Mouse (Mus musculus): Measurements from ENCODE around the gene Umad1. TPM values are rescaled to one million over a fixed set of nuclear protein-coding genes. Genes with fewer than 3 reads are reported as not detected.
A peak's percentile ranks its signal among the peaks of the same experiment; 100 is the strongest.

The Umad1 gene
- polyA plus RNA-seq, 1 experiment from 2014 or later: 19.7 TPM

- H3K36me3 ChIP-seq (replicated peaks; ENCODE audit: control insufficient read depth, insufficient read depth, low read depth, low read length): no peaks in the 10 kb centered on the region
- H3K9ac ChIP-seq (replicated peaks; ENCODE audit: low read length): no peak overlapping the region
- no peak overlapping the region for H3K4me3 ChIP-seq (ENCODE audit: low read depth, low read length)
- H3K27ac ChIP-seq (replicated peaks; ENCODE audit: low read depth, low read length): no peak overlapping the region
- DNase-seq (ENCODE audit: low spot score): no peak
- H3K4me2 ChIP-seq (ENCODE audit: low read depth, low read length): no peak overlapping the region
- H3K4me1 ChIP-seq (ENCODE audit: control insufficient read depth, insufficient read depth, low read length): no peaks in the 10 kb centered on the region
- H3K27me3 ChIP-seq (ENCODE audit: control insufficient read depth, insufficient read depth, low read length): no peaks in the 10 kb centered on the region
- H3K9me3 ChIP-seq (replicated peaks; ENCODE audit: control insufficient read depth, low read length): no peaks in the 10 kb centered on the region
- 91% methylated on average over 5 of the region's 5 CpGs for WGBS
- ATAC-seq (replicated peaks; ENCODE audit: insufficient number of reproducible peaks, low FRiP score, low TSS enrichment, low read depth): no peak
These were observed 156.7 kb downstream of the Umad1 start for GRCm38 (mm10) chr6:8415823-8416222.

GRCm38 (mm10) chr6:8416802-8417569 lies 157.9 kb downstream of the Umad1 start:
- no peak for ATAC-seq (replicated peaks; ENCODE audit: insufficient number of reproducible peaks, low FRiP score, low TSS enrichment, low read depth)

GRCm38 (mm10) chr6:8419485-8420186 lies 160.5 kb downstream of the Umad1 start:
- H3K36me3 ChIP-seq (replicated peaks; ENCODE audit: control insufficient read depth, insufficient read depth, low read depth, low read length): no peaks in the 10 kb centered on the region
- no peak overlapping the region for H3K4me3 ChIP-seq (ENCODE audit: low read depth, low read length)
- H3K4me1 ChIP-seq (ENCODE audit: control insufficient read depth, insufficient read depth, low read length): no peaks in the 10 kb centered on the region
- DNase-seq (ENCODE audit: low spot score) (no peak), ATAC-seq (replicated peaks; ENCODE audit: insufficient number of reproducible peaks, low FRiP score, low TSS enrichment, low read depth) (no peak)
- H3K4me2 ChIP-seq (ENCODE audit: low read depth, low read length): no peak overlapping the region
- no peaks in the 10 kb centered on the region for H3K27me3 ChIP-seq (ENCODE audit: control insufficient read depth, insufficient read depth, low read length)
- WGBS: 56% methylated on average over 4 of the region's 4 CpGs
- H3K9ac ChIP-seq (replicated peaks; ENCODE audit: low read length): no peak overlapping the region
- H3K27ac ChIP-seq (replicated peaks; ENCODE audit: low read depth, low read length): no peak overlapping the region
- H3K9me3 ChIP-seq (replicated peaks; ENCODE audit: control insufficient read depth, low read length): no peaks in the 10 kb centered on the region

More at GRCm38 (mm10) chr6:8416802-8417569, 157.9 kb downstream of the Umad1 start:
- Histone ChIP-seq H3K4me2 (ENCODE audit: low read depth, low read length) (no peak overlapping the region), H3K27ac (replicated peaks; ENCODE audit: low read depth, low read length) (no peak overlapping the region), H3K4me1 (ENCODE audit: control insufficient read depth, insufficient read depth, low read length) (no peaks in the 10 kb centered on the region), H3K36me3 (replicated peaks; ENCODE audit: control insufficient read depth, insufficient read depth, low read depth, low read length) (no peaks in the 10 kb centered on the region), H3K9me3 (replicated peaks; ENCODE audit: control insufficient read depth, low read length) (no peaks in the 10 kb centered on the region), H3K9ac (replicated peaks; ENCODE audit: low read length) (no peak overlapping the region), H3K27me3 (ENCODE audit: control insufficient read depth, insufficient read depth, low read length) (no peaks in the 10 kb centered on the region), H3K4me3 (ENCODE audit: low read depth, low read length) (no peak overlapping the region)
- DNase-seq (ENCODE audit: low spot score): peak; percentile 47
- WGBS: 57% methylated on average over 8 of the region's 8 CpGs

DNA sequence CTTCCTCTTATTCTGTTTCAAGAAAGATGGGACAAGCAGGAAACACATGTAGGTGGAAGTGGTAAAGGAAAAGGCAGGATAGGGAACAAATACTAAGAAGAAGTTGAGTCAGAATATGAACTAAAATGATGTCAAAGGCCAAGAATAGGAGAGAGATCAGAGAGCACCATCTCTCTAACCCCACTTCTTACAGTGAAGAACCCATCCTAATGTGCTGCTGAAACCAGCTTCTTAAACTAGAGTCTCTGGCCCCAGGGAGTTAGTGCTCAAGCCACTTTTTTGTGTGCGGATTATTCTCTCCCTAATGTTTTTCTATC lies 161.1 kb downstream of the Umad1 start:
- no peaks in the 10 kb centered on the region for H3K36me3 ChIP-seq (replicated peaks; ENCODE audit: control insufficient read depth, insufficient read depth, low read depth, low read length)
- 76% methylated on average over 1 of the region's 1 CpGs for whole genome bisulfite sequencing
- no peak for DNase-seq (ENCODE audit: low spot score)
- H3K4me3 ChIP-seq (ENCODE audit: low read depth, low read length): no peak overlapping the region
- H3K27me3 ChIP-seq (ENCODE audit: control insufficient read depth, insufficient read depth, low read length): no peaks in the 10 kb centered on the region
- H3K4me2 ChIP-seq (ENCODE audit: low read depth, low read length): no peak overlapping the region
- ATAC-seq (replicated peaks; ENCODE audit: insufficient number of reproducible peaks, low FRiP score, low TSS enrichment, low read depth): no peak
- H3K4me1 ChIP-seq (ENCODE audit: control insufficient read depth, insufficient read depth, low read length): no peaks in the 10 kb centered on the region
- H3K9ac ChIP-seq (replicated peaks; ENCODE audit: low read length): no peak overlapping the region
- no peak overlapping the region for H3K27ac ChIP-seq (replicated peaks; ENCODE audit: low read depth, low read length)
- no peaks in the 10 kb centered on the region for H3K9me3 ChIP-seq (replicated peaks; ENCODE audit: control insufficient read depth, low read length)

DNA sequence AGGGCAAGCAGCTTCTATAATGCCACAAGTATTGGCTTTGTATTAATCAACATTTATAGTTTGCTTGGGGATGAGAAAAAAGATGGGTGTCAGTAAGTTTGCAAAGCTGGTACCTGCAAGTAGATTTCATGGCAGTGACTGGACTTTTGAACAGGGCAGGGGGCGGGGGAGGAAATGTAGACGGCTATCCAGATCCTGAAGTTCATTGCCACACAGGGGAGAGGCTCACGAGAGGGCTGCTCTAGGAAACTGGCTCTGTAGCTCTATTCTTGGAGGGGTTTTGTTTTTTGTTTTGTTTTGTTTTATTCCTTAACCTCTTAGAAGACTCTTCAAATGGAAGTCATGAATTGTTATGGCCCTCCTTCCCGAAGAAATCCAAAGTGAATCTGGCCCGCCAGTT lies 162.3 kb downstream of the Umad1 start:
- Histone ChIP-seq H3K9ac (replicated peaks; ENCODE audit: low read length) (no peak overlapping the region), H3K27ac (replicated peaks; ENCODE audit: low read depth, low read length) (no peak overlapping the region), H3K4me1 (ENCODE audit: control insufficient read depth, insufficient read depth, low read length) (no peaks in the 10 kb centered on the region), H3K27me3 (ENCODE audit: control insufficient read depth, insufficient read depth, low read length) (no peaks in the 10 kb centered on the region), H3K9me3 (replicated peaks; ENCODE audit: control insufficient read depth, low read length) (no peaks in the 10 kb centered on the region), H3K4me3 (ENCODE audit: low read depth, low read length) (no peak overlapping the region), H3K36me3 (replicated peaks; ENCODE audit: control insufficient read depth, insufficient read depth, low read depth, low read length) (no peaks in the 10 kb centered on the region), H3K4me2 (ENCODE audit: low read depth, low read length) (no peak overlapping the region)
- DNase-seq (ENCODE audit: low spot score) (no peak), ATAC-seq (replicated peaks; ENCODE audit: insufficient number of reproducible peaks, low FRiP score, low TSS enrichment, low read depth) (no peak)
- WGBS: 83% methylated on average over 5 of the region's 5 CpGs

DNA sequence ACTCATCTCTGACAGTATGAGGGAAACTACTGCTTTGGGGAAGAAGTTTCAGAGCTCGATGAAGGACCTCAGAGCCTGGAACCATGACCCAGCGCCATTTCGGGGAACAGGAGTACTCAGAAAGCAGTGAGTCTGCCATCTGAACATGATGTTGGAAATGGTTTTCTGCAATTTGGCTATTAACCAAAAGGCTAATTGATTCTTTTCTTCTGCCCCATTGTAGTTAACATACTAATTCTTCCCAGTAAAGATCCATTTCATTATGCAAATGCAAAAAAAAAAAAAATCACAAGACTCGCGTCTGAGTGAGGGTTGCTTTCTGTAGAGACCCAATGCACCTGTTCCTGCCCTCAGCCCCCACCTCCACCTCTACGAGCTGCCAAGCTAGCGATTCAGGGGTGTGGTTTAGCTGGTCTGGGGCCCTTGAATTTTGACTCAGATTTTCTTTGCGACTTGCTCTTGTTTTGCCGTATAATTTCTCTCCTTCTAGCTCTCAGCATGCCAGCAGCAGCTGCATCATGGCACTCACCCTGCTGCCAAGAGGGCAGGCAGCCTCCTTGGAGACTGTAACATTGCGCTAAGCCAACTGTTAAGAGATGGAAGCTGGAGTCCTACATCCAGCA lies 163.0 kb downstream of the Umad1 start:
- Histone ChIP-seq H3K4me2 (ENCODE audit: low read depth, low read length) (no peak overlapping the region), H3K4me1 (ENCODE audit: control insufficient read depth, insufficient read depth, low read length) (no peaks in the 10 kb centered on the region), H3K27me3 (ENCODE audit: control insufficient read depth, insufficient read depth, low read length) (no peaks in the 10 kb centered on the region), H3K36me3 (replicated peaks; ENCODE audit: control insufficient read depth, insufficient read depth, low read depth, low read length) (no peaks in the 10 kb centered on the region), H3K27ac (replicated peaks; ENCODE audit: low read depth, low read length) (no peak overlapping the region), H3K9me3 (replicated peaks; ENCODE audit: control insufficient read depth, low read length) (no peaks in the 10 kb centered on the region), H3K9ac (replicated peaks; ENCODE audit: low read length) (no peak overlapping the region), H3K4me3 (ENCODE audit: low read depth, low read length) (no peak overlapping the region)
- WGBS: 82% methylated on average over 10 of the region's 10 CpGs
- ATAC-seq (replicated peaks; ENCODE audit: insufficient number of reproducible peaks, low FRiP score, low TSS enrichment, low read depth) (no peak), DNase-seq (ENCODE audit: low spot score) (no peak)

GRCm38 (mm10) chr6:8423142-8423541 lies 164.1 kb downstream of the Umad1 start:
- WGBS: 86% methylated on average over 2 of the region's 2 CpGs
- no peak for ATAC-seq (replicated peaks; ENCODE audit: insufficient number of reproducible peaks, low FRiP score, low TSS enrichment, low read depth)

GRCm38 (mm10) chr6:8427692-8428091 lies 168.6 kb downstream of the Umad1 start:
- no peaks in the 10 kb centered on the region for H3K4me1 ChIP-seq (ENCODE audit: control insufficient read depth, insufficient read depth, low read length)
- no peak overlapping the region for H3K9ac ChIP-seq (replicated peaks; ENCODE audit: low read length)
- no peak for ATAC-seq (replicated peaks; ENCODE audit: insufficient number of reproducible peaks, low FRiP score, low TSS enrichment, low read depth)
- H3K4me2 ChIP-seq (ENCODE audit: low read depth, low read length): no peak overlapping the region
- no peaks in the 10 kb centered on the region for H3K36me3 ChIP-seq (replicated peaks; ENCODE audit: control insufficient read depth, insufficient read depth, low read depth, low read length)
- no peaks in the 10 kb centered on the region for H3K27me3 ChIP-seq (ENCODE audit: control insufficient read depth, insufficient read depth, low read length)
- DNase-seq (ENCODE audit: low spot score): no peak
- no peak overlapping the region for H3K4me3 ChIP-seq (ENCODE audit: low read depth, low read length)
- no peaks in the 10 kb centered on the region for H3K9me3 ChIP-seq (replicated peaks; ENCODE audit: control insufficient read depth, low read length)
- 78% methylated on average over 5 of the region's 5 CpGs for WGBS
- H3K27ac ChIP-seq (replicated peaks; ENCODE audit: low read depth, low read length): no peak overlapping the region

More at GRCm38 (mm10) chr6:8423142-8423541, 164.1 kb downstream of the Umad1 start:
- Histone ChIP-seq H3K9ac (replicated peaks; ENCODE audit: low read length) (no peak overlapping the region), H3K27me3 (ENCODE audit: control insufficient read depth, insufficient read depth, low read length) (no peaks in the 10 kb centered on the region), H3K4me3 (ENCODE audit: low read depth, low read length) (no peak overlapping the region), H3K9me3 (replicated peaks; ENCODE audit: control insufficient read depth, low read length) (no peaks in the 10 kb centered on the region), H3K27ac (replicated peaks; ENCODE audit: low read depth, low read length) (no peak overlapping the region), H3K4me1 (ENCODE audit: control insufficient read depth, insufficient read depth, low read length) (no peaks in the 10 kb centered on the region), H3K36me3 (replicated peaks; ENCODE audit: control insufficient read depth, insufficient read depth, low read depth, low read length) (no peaks in the 10 kb centered on the region), H3K4me2 (ENCODE audit: low read depth, low read length) (no peak overlapping the region)
- DNase-seq (ENCODE audit: low spot score): no peak

Data from embryonic facial prominence, embryonic 11.5 days (tissue).